Mouse (Mus musculus) gastrocnemius, postnatal 36 days (tissue): ENCODE measurements around the gene Blvrb. TPM values are rescaled to one million over a fixed set of nuclear protein-coding genes. Genes with fewer than 3 reads are reported as not detected.

Experiments
- DNase-seq, 2 experiments: peaks; one replicate each; pipeline ENCODE4 v3.0.0; 2022
- intact Hi-C: fragments of 180-260 bp; cut with DNase I; formaldehyde crosslinking; loops from one replicate; pipeline ENCODE4 v1.15.1; 2025
- long read RNA-seq, 2 experiments: library from polyadenylated mRNA; stranded (forward); transcript quantifications; one replicate each; pipeline ENCODE4 v2.0.0; 2021
- total RNA-seq, 2 experiments: library from RNA; stranded (reverse); gene quantifications; 2 replicates each; pipeline ENCODE4 v1.2.3; 2021

Blvrb gene
- 10 to 100 TPM; 10.9 to 12.7 TPM for total RNA-seq
- long read RNA-seq, experiment 1, transcript Blvrb-201 (5 exons, 1,028 nt): major isoform, 16 of 16 reads
- long read RNA-seq, experiment 1, partial matches to known transcripts: 0 of 16 reads
- long read RNA-seq, experiment 1, other reads (novel, unspliced or antisense): 0 of 16 reads
- long read RNA-seq, experiment 2, transcript Blvrb-201 (5 exons, 1,028 nt): major isoform, 24 of 26 reads
- long read RNA-seq, experiment 2, partial matches to known transcripts: 1 of 26 reads
- long read RNA-seq, experiment 2, other reads (novel, unspliced or antisense): 1 of 26 reads

DNA sequence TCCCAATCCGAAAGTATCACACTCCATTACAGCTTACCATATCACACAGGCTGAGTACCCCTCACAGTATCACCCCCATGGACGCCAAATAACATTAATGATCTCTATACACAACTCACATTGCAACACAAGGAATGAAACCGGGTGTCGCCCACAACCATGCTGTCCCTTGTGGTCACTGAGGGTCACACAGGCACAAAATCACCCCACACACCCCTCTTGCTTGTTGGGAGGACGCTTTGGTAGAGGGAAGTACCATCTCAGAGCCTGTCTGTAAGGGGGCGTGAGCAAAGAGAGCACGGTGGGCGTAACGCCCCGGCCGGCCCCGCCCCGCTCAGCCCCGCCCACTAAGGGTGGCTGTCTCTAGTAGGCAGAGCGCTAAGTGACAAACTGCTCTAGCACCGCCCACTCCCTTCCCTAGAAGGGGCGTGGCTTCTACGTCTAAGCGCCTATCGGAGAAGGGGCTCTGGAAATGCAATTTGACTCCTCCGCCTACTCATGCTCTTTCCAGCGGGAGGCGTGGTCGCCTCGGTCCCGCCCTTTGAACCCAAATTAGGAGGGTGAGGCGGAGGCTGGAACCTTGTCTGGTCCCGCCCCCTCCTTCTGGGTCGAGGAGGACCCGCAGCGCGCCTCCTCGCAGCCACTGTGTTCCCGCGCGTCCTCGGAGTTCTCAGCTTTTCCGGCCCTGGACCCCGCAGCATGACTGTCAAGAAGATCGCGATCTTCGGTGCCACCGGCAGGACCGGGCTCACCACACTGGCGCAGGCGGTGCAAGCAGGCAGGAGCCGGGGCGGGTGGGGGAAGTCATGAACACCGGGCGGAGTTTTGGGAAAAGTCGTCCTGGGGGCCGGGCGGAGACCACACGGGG, at the start of gene Blvrb, which contains the start of gene Sptbn4:
Gene Blvrb, plus strand, starts transcription at position 560 of the 868 bp plus-strand sequence.
Gene Sptbn4, minus strand, starts transcription at position 268 of the 868 bp plus-strand sequence.
- intact Hi-C loops: no loop called here
- DNase-seq: peak; percentile 97 to 98

DNA sequence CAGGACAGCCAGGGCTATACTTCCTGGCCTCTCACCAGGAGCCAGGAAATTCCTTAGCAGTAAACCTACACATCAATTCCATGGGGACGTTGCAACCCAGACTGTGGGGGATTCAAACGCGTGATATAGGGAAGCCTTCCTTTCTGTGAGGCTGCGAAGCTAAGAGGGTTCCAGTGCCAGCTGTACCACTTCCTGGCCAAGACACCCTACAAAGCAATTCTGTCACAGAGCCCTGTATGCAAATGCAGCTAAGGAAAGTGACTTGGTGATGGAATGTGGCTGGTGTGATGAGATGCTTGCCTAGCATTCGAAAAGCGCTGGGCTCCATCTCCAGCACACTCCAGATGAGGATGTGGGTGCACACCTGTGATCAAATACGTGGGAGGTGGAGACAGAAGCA, 47.2 kb upstream of the Blvrb start:
- intact Hi-C loops: no loop called here
- no peak for DNase-seq

DNA sequence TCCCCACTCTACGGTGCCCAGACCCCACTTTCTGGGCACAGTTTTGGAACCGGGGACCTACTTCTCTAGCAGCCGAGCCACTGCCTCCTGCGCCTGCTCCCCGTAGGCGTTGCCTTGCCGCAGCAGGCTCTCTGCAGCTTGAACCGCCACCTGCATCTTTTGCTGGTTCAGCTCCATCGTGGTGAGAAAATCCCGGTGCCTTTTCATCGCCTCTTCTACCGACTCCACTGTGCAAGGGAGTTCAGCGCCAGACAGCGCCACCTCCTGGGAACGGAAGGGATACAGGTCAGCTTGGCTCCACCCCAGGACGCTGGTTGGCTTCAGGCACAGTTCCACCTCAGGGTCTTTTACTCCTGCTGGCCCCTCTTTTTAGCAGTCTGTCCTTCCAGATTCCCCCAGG, 45.1 kb upstream of the Blvrb start:
- peak; percentile 27 to 45 for DNase-seq

DNA sequence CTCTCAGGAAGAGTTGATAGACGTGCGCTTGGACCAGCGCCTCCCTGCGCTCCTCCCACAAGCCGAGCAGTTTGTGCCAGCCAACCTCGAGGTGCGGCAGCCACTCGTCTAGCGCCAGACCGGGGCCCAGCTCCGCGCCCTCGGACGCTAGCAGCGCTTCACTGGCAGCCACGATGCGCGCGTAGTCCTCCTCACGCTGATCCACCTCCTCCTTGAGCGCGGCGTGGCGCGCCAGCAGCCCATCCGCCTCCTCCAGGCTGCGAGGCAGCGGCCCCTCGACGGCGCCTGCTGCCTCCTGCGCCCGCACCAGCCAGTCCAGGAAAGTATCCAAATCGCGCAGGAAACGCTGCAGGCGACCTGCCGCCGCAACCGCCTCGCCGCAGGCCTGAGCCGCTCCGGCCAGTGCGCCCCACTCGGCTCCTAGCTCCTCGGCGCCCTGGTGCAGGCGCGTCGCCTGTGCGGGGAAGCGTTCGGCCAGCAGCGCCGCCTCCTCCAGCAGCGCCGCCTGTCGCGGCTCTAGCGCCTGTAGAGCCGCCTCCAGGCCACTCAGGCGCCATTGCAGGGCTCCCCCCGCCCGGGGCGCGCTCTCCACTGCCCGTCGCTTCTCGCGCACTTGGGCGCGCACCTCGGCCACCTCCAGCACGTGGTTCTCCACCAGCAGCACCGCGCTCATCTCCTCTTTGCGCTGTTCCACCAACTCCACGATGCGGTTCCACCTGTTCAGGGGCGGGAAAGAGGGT, 43.4 kb upstream of the Blvrb start:
- intact Hi-C loops: no loop called here

More for the DNA sequence above, 45.1 kb upstream of the Blvrb start:
- intact Hi-C loops: no loop called here

DNA sequence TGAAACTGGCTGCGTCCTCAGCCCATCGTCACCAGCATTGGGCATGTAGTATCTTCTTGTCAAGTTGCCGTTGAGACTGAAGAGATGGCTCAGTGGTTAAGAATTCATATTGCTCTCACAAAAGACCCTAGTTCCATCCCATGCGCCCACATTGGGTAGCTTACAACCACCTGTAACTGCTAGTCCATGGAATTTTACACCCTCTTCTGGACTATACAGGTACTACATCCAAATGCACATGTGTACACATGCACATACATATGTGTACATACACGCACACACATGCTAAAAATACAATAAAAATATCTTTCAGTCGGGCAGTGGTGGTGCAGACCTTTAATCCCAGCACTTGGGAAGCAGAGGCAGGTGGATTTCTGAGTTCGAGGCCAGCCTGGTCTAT, 41.3 kb upstream of the Blvrb start:
- intact Hi-C loops: no loop called here
- no peak for DNase-seq

More for the DNA sequence above, 43.4 kb upstream of the Blvrb start:
- DNase-seq: no peak

DNA sequence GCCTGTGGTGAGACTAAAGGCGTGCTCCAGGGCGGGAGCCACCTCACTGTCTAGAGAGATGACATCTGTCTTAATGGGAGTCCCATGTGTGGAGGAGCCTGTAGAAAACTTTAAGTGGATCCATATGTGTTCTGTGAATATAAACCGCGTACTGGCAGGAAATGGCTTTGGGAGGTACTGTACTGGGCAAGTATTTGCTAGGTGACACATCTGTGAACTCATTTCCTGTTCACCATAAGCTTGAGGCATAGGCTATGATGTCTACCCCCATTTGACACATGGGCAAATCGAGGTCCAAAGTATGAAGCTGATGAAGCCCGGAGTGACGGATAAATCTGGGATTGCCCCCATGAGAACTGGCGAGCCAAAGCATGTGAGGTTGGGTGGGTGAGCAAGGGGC, 40.0 kb upstream of the Blvrb start:
- DNase-seq: no peak
- intact Hi-C loops: no loop called here

DNA sequence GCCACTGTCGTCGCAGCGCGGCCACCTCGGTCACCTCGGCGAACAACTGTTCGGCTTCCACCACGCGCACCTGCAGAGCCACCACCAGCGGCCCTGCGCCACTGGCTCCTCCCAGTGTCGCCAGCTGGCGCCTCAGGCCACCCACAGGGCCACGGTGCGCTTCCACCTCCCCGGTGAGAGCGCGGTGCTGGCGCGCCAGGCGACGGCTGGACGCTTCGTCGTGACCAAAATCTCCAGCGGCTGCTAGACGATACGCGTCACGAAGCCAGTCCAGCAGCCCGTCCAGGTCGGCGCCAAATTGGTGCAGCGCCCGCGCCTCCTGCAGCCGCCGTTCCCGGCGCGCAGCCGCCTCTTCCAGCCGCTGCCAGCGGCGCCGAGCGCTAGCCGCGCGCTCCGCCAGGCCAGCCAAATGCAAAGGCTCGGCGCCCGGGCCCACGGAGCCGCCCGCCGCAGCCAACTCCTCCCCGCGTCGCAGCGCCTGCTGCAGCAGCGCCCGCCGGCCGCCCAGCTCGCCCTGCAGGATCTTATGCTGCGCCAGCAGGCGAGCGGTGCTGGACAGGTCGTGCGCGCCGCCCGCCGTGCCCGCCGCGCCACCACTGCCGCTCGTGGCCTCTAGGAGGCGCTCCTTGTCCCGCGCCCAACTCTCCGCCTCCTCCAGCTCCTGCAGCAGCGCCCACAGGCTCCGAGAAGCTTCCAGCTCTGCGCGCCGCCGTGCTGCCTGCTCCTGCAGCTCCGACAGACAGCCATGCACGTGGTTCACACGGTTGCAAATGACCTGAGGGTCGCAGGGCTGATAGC, 39.2 kb upstream of the Blvrb start:
- peak; percentile 50 to 53 for DNase-seq
- intact Hi-C loops: no loop called here

DNA sequence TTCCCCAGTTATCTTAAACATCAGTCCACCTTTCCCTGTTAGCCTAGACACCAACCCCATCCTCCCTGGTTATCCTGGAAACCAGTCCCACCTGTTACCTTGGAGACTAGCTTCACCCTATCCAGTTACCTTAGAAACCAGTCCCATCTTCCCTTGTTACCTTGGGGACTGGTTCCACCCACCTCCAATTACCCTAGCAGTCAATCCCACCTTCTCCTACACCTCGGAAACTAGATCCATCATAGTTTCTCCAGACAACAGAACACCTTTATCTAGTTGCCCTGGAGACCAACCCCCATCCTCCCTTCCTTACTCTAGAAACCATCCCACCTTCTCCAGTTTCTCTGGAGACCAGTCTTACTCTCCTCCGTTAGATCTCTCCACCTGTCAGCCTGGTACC, 30.6 kb upstream of the Blvrb start:
- intact Hi-C loops: no loop called here
- no peak for DNase-seq

DNA sequence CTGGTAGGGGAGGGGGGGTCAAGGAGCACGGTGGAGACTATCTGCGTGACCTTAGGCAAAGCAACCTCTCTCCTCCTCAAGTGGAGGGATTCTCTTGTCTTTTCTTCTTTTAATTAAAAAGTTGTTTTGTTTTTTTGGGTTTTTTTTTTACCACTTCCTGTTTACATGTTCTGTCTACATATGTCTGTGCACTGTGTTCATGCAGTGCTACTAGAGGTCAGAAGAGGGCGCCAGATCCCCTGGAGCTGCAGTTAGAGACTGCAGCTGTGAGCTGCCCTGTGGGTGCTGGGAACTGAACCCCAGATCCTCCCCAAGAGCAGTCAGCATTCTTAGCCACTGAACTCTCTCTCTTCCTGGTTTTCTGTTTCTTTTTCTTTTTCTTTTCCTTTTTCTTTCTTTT, 28.7 kb upstream of the Blvrb start:
- no peak for DNase-seq
- intact Hi-C loops: no loop called here

DNA sequence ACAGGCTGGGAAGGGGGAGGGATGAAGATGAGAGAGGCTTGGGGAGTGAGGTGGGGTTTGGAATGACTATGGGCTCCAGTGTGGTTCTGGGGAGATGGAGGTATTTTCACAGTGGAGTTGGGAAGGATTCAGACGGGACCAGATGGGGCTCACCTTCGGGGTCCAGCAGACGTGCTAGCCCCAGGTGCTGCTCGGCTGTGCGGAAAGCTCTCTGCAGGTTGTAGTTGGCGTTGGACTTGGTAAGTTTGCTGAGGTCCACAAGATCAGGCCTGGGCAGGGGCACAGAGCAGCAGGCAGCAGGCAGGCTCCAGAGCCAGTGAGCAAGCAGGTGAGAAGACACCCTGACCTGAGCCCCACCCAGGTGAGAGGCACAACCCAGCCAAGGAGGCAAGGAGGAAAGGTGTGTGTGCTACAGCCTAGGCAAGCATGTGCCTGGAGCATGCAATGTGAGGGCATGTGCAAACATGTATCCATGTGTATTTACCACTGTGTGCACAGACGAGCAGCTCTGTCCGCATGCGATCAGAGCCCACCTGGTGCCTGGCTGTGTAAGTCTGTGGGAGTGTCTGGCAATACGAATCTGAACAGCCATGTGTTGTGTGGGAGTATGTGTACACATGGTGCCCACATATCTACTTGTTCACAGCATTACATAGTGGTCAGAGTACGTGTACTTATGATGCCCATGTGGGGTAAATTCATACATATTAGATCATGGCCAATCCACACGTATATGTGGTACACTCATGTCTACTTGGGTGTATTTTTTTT, 24.0 kb upstream of the Blvrb start:
- intact Hi-C loops: no loop called here
- DNase-seq: no peak

DNA sequence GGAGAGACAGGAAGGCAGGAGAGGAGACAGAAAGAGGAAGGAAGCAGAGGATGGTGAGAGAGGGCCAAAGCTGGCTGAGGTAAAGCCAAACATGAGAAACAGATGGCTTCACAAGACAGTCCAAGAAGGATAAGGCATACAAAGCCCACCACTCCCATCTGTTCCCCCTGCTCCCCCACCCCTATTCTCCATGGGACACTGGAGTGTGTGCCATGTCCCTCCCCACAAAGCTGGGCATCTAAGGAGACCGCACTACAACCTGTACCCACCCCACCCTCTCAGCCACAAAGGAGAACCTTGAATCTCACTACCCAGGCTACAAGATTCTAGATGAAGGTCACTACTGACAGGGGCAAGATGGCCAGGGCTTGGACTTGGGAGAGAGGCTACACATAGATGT, 20.4 kb upstream of the Blvrb start:
- intact Hi-C loops: no loop called here

DNA sequence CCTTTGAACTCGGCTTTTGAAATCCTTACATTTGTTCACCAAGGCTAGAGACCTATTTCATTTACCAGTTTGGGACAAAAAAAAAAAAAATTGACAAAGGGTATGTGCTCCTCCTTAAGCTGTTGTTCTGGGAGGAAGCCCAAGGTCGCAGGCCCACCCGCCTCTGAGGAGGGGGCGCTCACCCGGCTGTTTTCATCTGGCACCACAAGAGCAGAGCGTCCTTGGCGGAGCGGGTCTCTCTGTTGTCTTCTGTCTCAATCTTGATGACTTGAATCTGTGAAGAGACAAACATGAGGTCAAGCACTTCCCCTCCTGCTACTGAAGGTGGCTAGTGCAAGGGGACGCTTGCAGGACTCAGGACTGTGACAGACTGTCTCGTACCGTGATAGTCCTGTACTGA, 19.8 kb upstream of the Blvrb start:
- intact Hi-C loops: no loop called here
- no peak for DNase-seq

More for the DNA sequence above, 20.4 kb upstream of the Blvrb start:
- DNase-seq: no peak

DNA sequence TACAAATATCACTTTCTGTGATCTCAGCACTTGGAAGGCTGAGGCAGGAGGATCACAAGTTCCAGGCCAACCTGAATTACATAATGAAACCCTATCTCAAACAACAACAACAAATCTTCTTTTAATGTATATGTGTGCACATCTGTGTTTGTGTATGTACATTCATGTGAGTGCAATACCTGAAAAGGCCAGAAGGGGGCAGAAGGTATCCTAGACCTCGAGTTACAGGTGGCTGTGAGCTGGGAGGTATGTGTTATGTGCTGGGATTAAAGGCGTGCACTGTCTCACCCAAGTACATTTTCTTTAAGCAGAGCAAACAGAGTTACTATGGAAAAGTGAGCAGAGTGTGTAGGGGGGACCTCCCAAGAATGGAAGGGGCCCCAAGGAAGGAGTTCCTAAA, 18.6 kb upstream of the Blvrb start:
- DNase-seq: no peak
- intact Hi-C loops: no loop called here

DNA sequence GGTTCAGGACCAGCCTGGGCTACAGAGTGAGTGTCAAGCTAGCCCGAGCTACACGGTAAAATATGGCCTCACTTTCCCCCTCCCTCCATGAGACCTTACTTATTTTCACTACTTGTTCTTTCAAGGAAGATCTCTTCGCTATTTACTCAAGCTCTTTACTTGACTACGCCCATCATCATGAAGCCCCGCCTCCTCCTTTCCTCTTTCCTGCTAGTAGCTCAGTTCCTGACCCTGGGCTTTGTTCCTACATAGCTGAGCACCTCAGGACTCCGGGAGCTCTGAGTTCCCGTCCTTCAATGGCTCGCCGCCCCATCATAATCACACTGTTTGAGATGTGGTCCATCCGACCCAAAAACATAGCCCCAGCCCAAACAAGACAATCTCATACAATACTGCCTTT, 14.4 kb upstream of the Blvrb start:
- no peak for DNase-seq
- intact Hi-C loops: no loop called here

DNA sequence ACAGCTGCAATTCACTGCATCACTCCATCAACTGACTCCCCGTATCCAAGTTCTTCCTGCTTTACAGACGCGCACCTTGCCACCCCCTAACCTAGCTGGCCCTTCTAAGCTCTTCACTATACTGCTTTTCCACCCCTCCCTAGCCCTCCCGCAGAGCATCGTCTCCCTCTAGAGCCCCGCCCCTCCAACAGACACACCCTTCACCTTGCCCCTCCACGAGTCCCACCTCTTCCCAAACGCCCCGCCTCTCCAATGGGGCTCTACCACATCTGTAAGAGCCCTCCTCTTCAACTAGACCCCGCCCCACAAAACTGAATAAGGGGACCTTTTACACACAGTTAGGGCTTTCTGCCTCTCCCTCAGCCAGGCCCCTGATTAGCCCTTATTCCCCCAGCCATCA, 14.0 kb upstream of the Blvrb start:
- intact Hi-C loops: no loop called here
- no peak for DNase-seq

DNA sequence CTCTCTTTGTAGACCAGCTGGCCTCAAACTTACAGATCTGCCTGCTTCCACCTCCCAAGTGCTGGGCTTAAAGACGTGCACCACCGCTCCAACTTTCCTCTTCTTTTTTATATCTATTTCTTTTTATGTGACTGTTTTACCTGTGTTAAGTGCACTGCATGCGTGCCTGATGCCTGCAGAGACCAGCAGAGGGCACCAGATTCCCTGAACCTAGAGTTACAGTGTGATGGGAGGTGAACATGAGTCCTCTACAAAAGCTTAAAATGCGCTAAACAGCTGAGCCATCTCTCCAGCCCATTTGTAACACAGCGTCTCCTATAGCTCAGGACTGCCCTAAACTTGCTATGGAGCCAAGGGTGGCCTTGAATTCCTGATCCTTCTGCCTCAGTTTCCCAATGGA, 10.2 kb upstream of the Blvrb start:
- no peak for DNase-seq
- intact Hi-C loops: no loop called here

DNA sequence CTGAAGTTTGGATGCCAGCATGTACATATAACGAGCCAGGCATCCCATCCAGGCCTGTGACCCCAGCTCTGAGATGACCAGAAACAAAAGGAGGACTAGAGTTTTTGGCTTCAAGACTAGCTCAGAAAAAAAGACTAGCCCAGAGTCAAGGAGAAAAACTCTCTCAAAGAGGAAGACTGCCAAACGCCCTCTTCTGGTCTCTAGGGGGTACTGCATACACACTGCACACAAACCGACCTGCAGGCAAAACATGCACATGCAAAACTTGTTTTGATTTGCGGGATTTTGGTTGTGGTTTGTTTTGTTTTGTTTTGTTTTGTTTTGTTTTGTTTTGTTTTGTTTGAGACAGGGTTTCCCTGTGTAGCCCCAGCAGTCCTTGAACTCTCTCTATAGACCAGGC, 7.8 kb upstream of the Blvrb start:
- DNase-seq: no peak
- intact Hi-C loops: no loop called here

DNA sequence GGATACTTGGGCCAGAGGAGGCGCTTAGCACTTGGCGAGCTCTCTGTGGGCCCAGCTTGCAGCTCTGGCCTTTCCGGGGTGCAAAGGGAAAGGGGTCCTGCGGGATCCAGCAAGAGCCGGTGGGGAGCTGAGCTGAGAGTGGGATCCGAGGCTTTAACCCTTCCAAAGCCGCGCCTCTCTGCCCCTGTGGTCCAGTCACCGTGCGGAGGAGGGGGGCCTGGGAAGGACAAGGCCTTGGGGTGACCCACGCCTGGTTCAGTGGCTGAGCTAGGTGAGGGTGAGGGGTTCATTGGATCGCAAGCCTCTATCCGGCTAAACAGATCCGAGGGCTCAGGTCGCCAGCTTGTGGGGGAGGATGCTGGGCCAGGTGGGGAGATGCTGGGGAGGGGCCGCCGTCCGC, 1.7 kb upstream of the Blvrb start:
- intact Hi-C loops: no loop called here

DNA sequence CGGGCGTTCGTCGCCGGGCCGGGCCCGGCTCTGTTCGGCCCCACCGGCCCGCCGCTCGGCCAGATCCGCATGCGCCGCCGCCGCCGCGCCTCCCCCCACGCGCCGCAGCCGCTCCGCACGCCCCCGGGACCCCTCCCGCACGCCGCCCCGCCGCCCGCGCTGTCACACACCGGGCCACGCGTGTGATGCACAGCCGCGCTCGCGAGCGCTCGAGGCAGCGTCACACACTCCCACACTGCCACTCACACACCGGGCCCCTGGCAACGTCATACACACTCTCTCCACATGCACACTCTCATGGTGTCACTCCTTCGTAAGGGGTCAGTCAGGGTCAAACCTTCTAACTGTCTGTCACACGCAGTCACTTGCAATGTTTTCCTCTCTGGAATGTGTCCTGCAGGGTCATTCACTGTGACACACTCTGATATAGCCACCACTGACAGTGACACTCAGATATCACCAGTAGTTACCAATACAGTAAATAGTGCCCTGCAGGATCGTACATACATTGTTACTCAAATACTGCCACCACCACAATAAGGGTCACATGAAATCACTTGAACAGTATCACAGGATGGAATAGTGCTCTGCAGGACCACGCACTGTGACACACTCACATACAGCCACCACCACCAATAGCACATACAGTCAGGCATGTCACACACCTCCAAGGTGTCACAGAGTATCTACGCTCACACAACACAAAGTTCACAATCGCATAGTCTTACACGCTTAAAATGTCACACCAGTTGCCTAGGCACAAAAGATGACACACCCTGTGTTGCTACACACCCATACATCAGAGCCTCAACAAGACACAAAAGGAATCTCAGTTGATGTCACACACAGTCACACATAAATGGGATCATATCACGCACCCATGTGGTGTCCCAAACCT, 1.0 kb upstream of the Blvrb start:
- intact Hi-C loops: no loop called here
- DNase-seq: no peak

More for the DNA sequence above, 1.7 kb upstream of the Blvrb start:
- DNase-seq: no peak
